Mouse (Mus musculus): ENCODE data around the gene Olfr971. TPM values are rescaled to one million over a fixed set of nuclear protein-coding genes. Genes with fewer than 3 reads are reported as not detected.

Olfr971 gene
- not detected for total RNA-seq (2023)

DNA sequence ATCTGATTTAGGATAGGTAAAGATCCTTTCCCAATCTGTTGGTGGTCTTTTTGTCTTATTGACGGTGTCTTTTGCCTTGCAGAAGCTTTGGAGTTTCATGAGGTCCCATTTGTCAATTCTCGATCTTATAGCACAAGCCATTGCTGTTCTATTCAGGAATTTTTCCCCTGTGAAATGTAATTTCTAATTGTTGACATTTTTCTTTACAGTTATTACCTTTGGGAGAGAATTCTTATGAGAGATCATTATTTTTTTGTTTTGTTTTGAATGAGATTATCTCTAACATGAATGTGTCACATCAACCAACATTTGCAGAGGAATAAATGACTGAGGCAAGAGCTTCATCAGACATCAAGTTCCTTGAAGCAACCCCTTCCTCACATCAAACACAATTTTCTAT, at the start of gene Olfr971:
Gene Olfr971 (plus strand): TSS at position 301 of the 400 bp plus-strand sequence.

DNA sequence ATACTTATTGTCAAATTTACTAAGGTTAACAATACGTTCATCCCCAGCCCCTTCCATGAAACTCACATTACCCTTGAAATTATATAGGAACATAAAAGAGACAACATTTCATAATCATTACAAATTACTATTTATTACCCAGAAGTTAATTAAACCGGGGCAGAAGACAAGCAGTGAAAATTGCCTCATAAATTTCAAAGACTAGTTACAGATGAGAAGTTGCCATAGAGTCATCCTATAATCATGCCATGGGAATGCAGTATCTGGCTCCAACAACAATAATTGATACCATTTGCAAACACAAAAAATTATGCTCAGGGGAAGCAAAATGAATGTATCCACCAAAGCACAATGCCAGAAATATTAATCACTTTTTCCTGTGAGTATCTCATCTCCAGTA, 46.1 kb upstream of the Olfr971 start, which contains the start of gene Olfr969:
Gene Olfr969 (plus strand): TSS at position 388 of the 400 bp plus-strand sequence.

DNA sequence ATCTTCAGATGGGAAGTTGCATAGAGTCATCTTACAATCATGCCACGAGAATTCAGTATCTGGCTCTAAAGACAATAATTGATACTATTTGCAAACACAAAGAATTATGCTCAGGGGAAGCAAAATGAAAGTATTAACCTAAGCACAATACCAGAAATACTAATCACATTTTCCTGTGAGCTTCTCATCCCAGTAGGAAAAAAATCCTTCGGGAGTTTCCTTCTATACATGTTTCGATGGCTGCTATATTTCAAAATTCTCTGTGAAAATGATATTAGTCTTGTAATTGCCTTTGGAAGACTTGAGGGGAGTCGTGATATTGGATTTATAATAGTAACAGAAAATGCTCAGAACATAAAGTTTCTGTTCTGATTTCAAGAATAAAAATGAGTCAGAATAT, 28.1 kb upstream of the Olfr971 start, which contains the start of gene Olfr970:
Gene Olfr970 (plus strand): TSS at position 301 of the 400 bp plus-strand sequence.

DNA sequence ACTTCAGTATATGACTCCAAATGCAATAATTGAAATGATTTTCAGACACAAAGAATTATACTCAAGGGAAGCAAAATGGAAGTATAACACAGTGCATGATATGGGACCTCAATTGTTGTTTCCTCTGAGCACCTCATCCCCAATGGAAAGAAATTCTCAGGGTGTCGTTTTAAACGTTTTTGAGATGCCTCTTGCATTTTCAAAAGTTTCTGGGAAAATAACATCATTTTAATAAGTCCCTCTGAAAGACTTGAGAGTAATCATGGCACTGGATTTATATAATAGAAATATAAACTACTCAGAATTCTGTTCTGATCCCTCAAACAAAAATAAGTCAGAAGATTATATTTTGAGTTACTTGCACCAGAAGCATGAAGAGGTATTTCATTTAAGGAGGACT, 29.4 kb downstream of the Olfr971 start, which contains the start of gene Olfr972:
Gene Olfr972 (plus strand): TSS at position 301 of the 400 bp plus-strand sequence.

Other genes with a start within 250 kb of the Olfr971 start
- not detected for gene AW551984, start 232.5 kb upstream of the Olfr971 start, total RNA-seq (2023)
- gene Olfr148, start 226.2 kb upstream of the Olfr971 start, total RNA-seq (2023), result not detected
- not detected for gene Olfr960, start 215.5 kb upstream of the Olfr971 start, total RNA-seq (2023)
- not detected for gene Olfr961, start 191.8 kb upstream of the Olfr971 start, total RNA-seq (2023)
- not detected for gene Olfr963, start 169.7 kb upstream of the Olfr971 start, total RNA-seq (2023)
- not detected for gene Olfr149, start 129.8 kb upstream of the Olfr971 start, total RNA-seq (2023)
- not detected for gene Olfr965, start 125.5 kb upstream of the Olfr971 start, total RNA-seq (2023)
- not detected for gene Olfr150, start 105.9 kb upstream of the Olfr971 start, total RNA-seq (2023)
- not detected for gene Olfr967, start 90.6 kb upstream of the Olfr971 start, total RNA-seq (2023)
- gene Olfr968, start 53.6 kb upstream of the Olfr971 start, total RNA-seq (2023), result not detected
- not detected for gene Olfr969, start 45.9 kb upstream of the Olfr971 start, total RNA-seq (2023)
- not detected for gene Olfr970, start 28.0 kb upstream of the Olfr971 start, total RNA-seq (2023)
- gene Olfr972, start 29.5 kb downstream of the Olfr971 start, total RNA-seq (2023), result not detected
- gene Olfr229, start 70.5 kb downstream of the Olfr971 start, total RNA-seq (2023), result not detected
- gene Olfr974, start 100.6 kb downstream of the Olfr971 start, total RNA-seq (2023), result not detected
- not detected for gene Olfr975, start 115.2 kb downstream of the Olfr971 start, total RNA-seq (2023)
- gene Olfr976, start 124.3 kb downstream of the Olfr971 start, total RNA-seq (2023), result not detected
- gene Olfr978, start 155.2 kb downstream of the Olfr971 start, total RNA-seq (2023), result not detected
- gene Olfr979, start 166.6 kb downstream of the Olfr971 start, total RNA-seq (2023), result not detected
- not detected for gene Olfr980, start 172.7 kb downstream of the Olfr971 start, total RNA-seq (2023)
- gene Olfr981, start 184.6 kb downstream of the Olfr971 start, total RNA-seq (2023), result not detected
- not detected for gene Olfr982, start 237.0 kb downstream of the Olfr971 start, total RNA-seq (2023)

Measured in CD4-positive naive resting alpha-beta T cell, adult 76 days (primary cell).